Mouse (Mus musculus): ENCODE measurements around the gene Taar5.

GRCm38 (mm10) chr10:23971256-23971655 lies 750 bp downstream of the Taar5 start:
- TF ChIP-seq POLR2A (IDR thresholded peaks at IDR 0.05; ENCODE audit: borderline replicate concordance, insufficient read depth, low read length) (no peak), CTCF (IDR thresholded peaks at IDR 0.05; ENCODE audit: borderline replicate concordance, insufficient read depth, low read depth, low read length) (no peak)

Measured in cerebellum, adult 2 months (tissue).